Mouse (Mus musculus) naive thymus-derived CD4-positive, alpha-beta T cell, adult 2 months (primary cell): ENCODE measurements around the gene Tcte1.
A peak's percentile ranks its signal among the peaks of the same experiment; 100 is the strongest.

Experiments
- DNase-seq: peaks from one replicate; pipeline ENCODE4 v3.0.0-alpha.2; 2011; ENCODE audit warnings: low read depth

The Tcte1 gene

GRCm38 (mm10) chr17:45523263-45523662 lies at the start of gene Tcte1:
Gene Tcte1, plus strand, starts transcription at chr17:45523434.
- no peak for DNase-seq

- DNase-seq: no peak
Measured at GRCm38 (mm10) chr17:45473667-45474066, 49.6 kb upstream of the Tcte1 start.

- no peak for DNase-seq
Measured at GRCm38 (mm10) chr17:45474146-45474545, 49.1 kb upstream of the Tcte1 start.

GRCm38 (mm10) chr17:45474669-45475465 lies 48.4 kb upstream of the Tcte1 start, which contains the start of gene Spats1:
Gene Spats1, minus strand, starts transcription at chr17:45475415.
- peak; percentile 72 for DNase-seq

GRCm38 (mm10) chr17:45478234-45478825 lies 44.9 kb upstream of the Tcte1 start:
- peak; percentile 90 for DNase-seq

- peak; percentile 44 for DNase-seq
Measured at GRCm38 (mm10) chr17:45480429-45480828, 42.8 kb upstream of the Tcte1 start.

GRCm38 (mm10) chr17:45485581-45485980 lies 37.7 kb upstream of the Tcte1 start:
- DNase-seq: no peak

- no peak for DNase-seq
Measured at GRCm38 (mm10) chr17:45487216-45487615, 36.0 kb upstream of the Tcte1 start.

- DNase-seq: peak; percentile 78
Measured at GRCm38 (mm10) chr17:45488321-45489254, 34.6 kb upstream of the Tcte1 start.

- no peak for DNase-seq
Measured at GRCm38 (mm10) chr17:45489736-45490135, 33.5 kb upstream of the Tcte1 start.

GRCm38 (mm10) chr17:45490532-45491154 lies 32.6 kb upstream of the Tcte1 start:
- no peak for DNase-seq

- DNase-seq: no peak
Measured at GRCm38 (mm10) chr17:45495398-45495797, 27.8 kb upstream of the Tcte1 start.

GRCm38 (mm10) chr17:45498397-45498796 lies 24.8 kb upstream of the Tcte1 start:
- DNase-seq: no peak

- DNase-seq: no peak
Measured at GRCm38 (mm10) chr17:45499516-45499915, 23.7 kb upstream of the Tcte1 start.

GRCm38 (mm10) chr17:45500981-45501380 lies 22.3 kb upstream of the Tcte1 start:
- DNase-seq: no peak

GRCm38 (mm10) chr17:45502324-45502723 lies 20.9 kb upstream of the Tcte1 start:
- DNase-seq: no peak

GRCm38 (mm10) chr17:45503301-45503973 lies 19.8 kb upstream of the Tcte1 start:
- DNase-seq: no peak

- DNase-seq: peak; percentile 25
Measured at GRCm38 (mm10) chr17:45505941-45506465, 17.2 kb upstream of the Tcte1 start.

GRCm38 (mm10) chr17:45506700-45507189 lies 16.5 kb upstream of the Tcte1 start, which contains the start of gene Aars2:
Gene Aars2, plus strand, starts transcription at chr17:45506841.
- peak; percentile 98 for DNase-seq

- no peak for DNase-seq
Measured at GRCm38 (mm10) chr17:45510871-45511270, 12.4 kb upstream of the Tcte1 start.

- no peak for DNase-seq
Measured at GRCm38 (mm10) chr17:45511757-45512156, 11.5 kb upstream of the Tcte1 start.
